Mouse (Mus musculus) kidney, adult 2 months (tissue): Measurements from ENCODE around the gene Rcc2.

Experiments
- CTCF ChIP-seq: fragments of 200-500 bp; conservative IDR thresholded peaks from 2 replicates; pipeline ENCODE4 v1.5.1; 2011; ENCODE audit warnings: low read depth, mild to moderate bottlenecking, control low read depth, low read length, moderate library complexity, mixed read lengths; ENCODE audit not compliant: insufficient read depth, insufficient read length
- POLR2A ChIP-seq: fragments of 200-500 bp; IDR thresholded peaks from one replicate; pipeline ENCODE4 v1.6.1; 2011; ENCODE audit warnings: low read depth, low read length, control low read depth

GRCm38 (mm10) chr4:140741401-140741800 lies 41.1 kb downstream of the Rcc2 start:
- no peak for TF ChIP-seq CTCF
- no peak for TF ChIP-seq POLR2A
